Mouse (Mus musculus): Measurements from ENCODE around the gene I830077J02Rik. TPM values are rescaled to one million over a fixed set of nuclear protein-coding genes. Genes with fewer than 3 reads are reported as not detected.

The I830077J02Rik gene
- polyA plus RNA-seq, 1 experiment = 1.4 TPM

- no peak for DNase-seq
- WGBS = 74% methylated on average over 6 of the region's 6 CpGs
- Histone ChIP-seq H3K4me3 (ENCODE audit: insufficient read depth, low read depth, low read length) (no peak overlapping the region), H3K27ac (ENCODE audit: insufficient read depth, low read depth, low read length) (no peak overlapping the region), H3K36me3 (ENCODE audit: control insufficient read depth, insufficient read depth, low read length) (no peaks in the 10 kb centered on the region), H3K4me1 (ENCODE audit: control insufficient read depth, insufficient read depth, low read length) (no peaks in the 10 kb centered on the region), H3K27me3 (replicated peaks; ENCODE audit: control insufficient read depth, insufficient read depth, low read length) (no peaks in the 10 kb centered on the region)
- TF ChIP-seq CTCF (conservative IDR thresholded peaks at IDR 0.05; ENCODE audit: insufficient read depth, insufficient read length, low read depth, low read length) = no peak
- TF ChIP-seq POLR2A (IDR thresholded peaks at IDR 0.05; ENCODE audit: low read depth, low read length) = no peak
Measured at GRCm38 (mm10) chr3:105900266-105900665, 32.2 kb downstream of the I830077J02Rik start.

GRCm38 (mm10) chr3:105899394-105900147 lies 32.9 kb downstream of the I830077J02Rik start:
- H3K27ac ChIP-seq (ENCODE audit: insufficient read depth, low read depth, low read length) = no peak overlapping the region
- 40% methylated on average over 8 of the region's 8 CpGs for WGBS
- peak; percentile 89 for DNase-seq
- no peak for TF ChIP-seq POLR2A (IDR thresholded peaks at IDR 0.05; ENCODE audit: low read depth, low read length)
- TF ChIP-seq CTCF (conservative IDR thresholded peaks at IDR 0.05; ENCODE audit: insufficient read depth, insufficient read length, low read depth, low read length) = peak; percentile 96
- peaks cover 4% of the 10 kb centered on the region; the same call in 1 of the 2 replicates for H3K4me1 ChIP-seq (ENCODE audit: control insufficient read depth, insufficient read depth, low read length)
- H3K4me3 ChIP-seq (ENCODE audit: insufficient read depth, low read depth, low read length) = no peak overlapping the region
- H3K27me3 ChIP-seq (replicated peaks; ENCODE audit: control insufficient read depth, insufficient read depth, low read length) = no peaks in the 10 kb centered on the region
- H3K36me3 ChIP-seq (ENCODE audit: control insufficient read depth, insufficient read depth, low read length) = no peaks in the 10 kb centered on the region

- H3K27ac ChIP-seq (ENCODE audit: insufficient read depth, low read depth, low read length) = no peak overlapping the region
- H3K36me3 ChIP-seq (ENCODE audit: control insufficient read depth, insufficient read depth, low read length) = no peaks in the 10 kb centered on the region
- WGBS = 95% methylated on average over 11 of the region's 11 CpGs
- H3K27me3 ChIP-seq (replicated peaks; ENCODE audit: control insufficient read depth, insufficient read depth, low read length) = no peaks in the 10 kb centered on the region
- no peak overlapping the region for H3K4me3 ChIP-seq (ENCODE audit: insufficient read depth, low read depth, low read length)
- peaks cover 5% of the 10 kb centered on the region; the same call in 1 of the 2 replicates for H3K4me1 ChIP-seq (ENCODE audit: control insufficient read depth, insufficient read depth, low read length)
- TF ChIP-seq CTCF (conservative IDR thresholded peaks at IDR 0.05; ENCODE audit: insufficient read depth, insufficient read length, low read depth, low read length) = no peak
- no peak for TF ChIP-seq POLR2A (IDR thresholded peaks at IDR 0.05; ENCODE audit: low read depth, low read length)
- DNase-seq = no peak
Measured at GRCm38 (mm10) chr3:105898861-105899260, 33.6 kb downstream of the I830077J02Rik start.

- no peak overlapping the region for H3K27ac ChIP-seq (ENCODE audit: insufficient read depth, low read depth, low read length)
- H3K36me3 ChIP-seq (ENCODE audit: control insufficient read depth, insufficient read depth, low read length) = no peaks in the 10 kb centered on the region
- no peak overlapping the region for H3K4me3 ChIP-seq (ENCODE audit: insufficient read depth, low read depth, low read length)
- peak; percentile 28 for DNase-seq
- TF ChIP-seq POLR2A (IDR thresholded peaks at IDR 0.05; ENCODE audit: low read depth, low read length) = no peak
- TF ChIP-seq CTCF (conservative IDR thresholded peaks at IDR 0.05; ENCODE audit: insufficient read depth, insufficient read length, low read depth, low read length) = no peak
- WGBS = 61% methylated on average over 2 of the region's 2 CpGs
- no peaks in the 10 kb centered on the region for H3K27me3 ChIP-seq (replicated peaks; ENCODE audit: control insufficient read depth, insufficient read depth, low read length)
- peaks cover 5% of the 10 kb centered on the region; the same call in 1 of the 2 replicates for H3K4me1 ChIP-seq (ENCODE audit: control insufficient read depth, insufficient read depth, low read length)
Measured at GRCm38 (mm10) chr3:105898325-105898724, 34.1 kb downstream of the I830077J02Rik start.

- TF ChIP-seq POLR2A (IDR thresholded peaks at IDR 0.05; ENCODE audit: low read depth, low read length) (no peak), CTCF (conservative IDR thresholded peaks at IDR 0.05; ENCODE audit: insufficient read depth, insufficient read length, low read depth, low read length) (no peak)
- Histone ChIP-seq H3K27ac (ENCODE audit: insufficient read depth, low read depth, low read length) (no peak overlapping the region), H3K4me1 (ENCODE audit: control insufficient read depth, insufficient read depth, low read length) (peaks cover 5% of the 10 kb centered on the region), H3K4me3 (ENCODE audit: insufficient read depth, low read depth, low read length) (no peak overlapping the region), H3K36me3 (ENCODE audit: control insufficient read depth, insufficient read depth, low read length) (no peaks in the 10 kb centered on the region), H3K27me3 (replicated peaks; ENCODE audit: control insufficient read depth, insufficient read depth, low read length) (no peaks in the 10 kb centered on the region)
- 89% methylated on average over 3 of the region's 3 CpGs for WGBS
- DNase-seq = no peak
Measured at GRCm38 (mm10) chr3:105896811-105897210, 35.7 kb downstream of the I830077J02Rik start.

- no peak for TF ChIP-seq POLR2A (IDR thresholded peaks at IDR 0.05; ENCODE audit: low read depth, low read length)
- TF ChIP-seq CTCF (conservative IDR thresholded peaks at IDR 0.05; ENCODE audit: insufficient read depth, insufficient read length, low read depth, low read length) = peak; percentile 68
- Histone ChIP-seq H3K4me1 (ENCODE audit: control insufficient read depth, insufficient read depth, low read length) (peaks cover 5% of the 10 kb centered on the region), H3K27ac (ENCODE audit: insufficient read depth, low read depth, low read length) (peak overlapping the region; percentile 41), H3K27me3 (replicated peaks; ENCODE audit: control insufficient read depth, insufficient read depth, low read length) (no peaks in the 10 kb centered on the region), H3K36me3 (ENCODE audit: control insufficient read depth, insufficient read depth, low read length) (no peaks in the 10 kb centered on the region), H3K4me3 (ENCODE audit: insufficient read depth, low read depth, low read length) (no peak overlapping the region)
- DNase-seq = peak; percentile 90
- WGBS = 57% methylated on average over 23 of the region's 23 CpGs
Measured at GRCm38 (mm10) chr3:105894601-105895592, 37.6 kb downstream of the I830077J02Rik start.

Data from kidney, adult 2 months (tissue).